Mouse (Mus musculus): Measurements from ENCODE around the gene Ddx18.

The Ddx18 gene

DNA sequence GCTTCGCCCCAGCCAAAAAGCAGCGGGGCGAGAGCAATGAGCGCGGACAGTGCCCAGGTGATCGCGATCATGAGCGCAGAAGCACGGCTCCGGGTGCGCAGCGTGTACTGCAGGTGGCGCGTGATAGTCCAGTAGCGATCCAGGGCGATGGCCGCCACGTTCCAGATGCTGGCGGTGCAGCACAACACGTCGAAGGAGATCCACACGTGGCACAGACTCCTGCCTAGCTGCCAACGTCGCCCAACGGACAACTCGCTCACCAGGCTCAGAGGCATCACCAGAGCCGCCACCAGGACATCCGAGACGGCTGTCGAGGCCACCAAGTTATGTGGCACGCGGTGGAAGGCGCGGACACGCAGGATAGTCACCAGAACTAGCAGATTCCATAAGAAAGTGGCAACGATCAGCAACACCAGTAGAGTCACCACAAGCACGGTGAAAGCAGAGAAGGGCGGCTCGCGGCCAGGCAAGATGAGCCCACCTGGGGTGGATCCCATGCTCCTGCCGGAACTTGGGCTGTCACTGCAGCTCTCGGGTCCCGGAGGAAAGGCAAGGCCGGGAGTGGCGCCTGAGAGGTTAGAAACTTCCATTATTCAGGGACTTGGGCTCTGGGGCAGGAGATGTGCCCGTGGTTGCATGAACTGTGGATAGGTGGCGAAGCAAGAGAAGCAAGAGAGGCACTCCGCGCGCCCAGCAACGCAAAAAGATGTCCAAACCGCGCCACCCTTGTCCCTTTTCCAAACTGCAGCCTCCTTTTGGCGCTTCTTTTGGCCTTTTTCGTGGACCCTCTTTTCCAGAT lies 40.0 kb downstream of the Ddx18 start:
- no peak for DNase-seq (ENCODE audit: extremely low spot score, low read depth, low spot score)

DNA sequence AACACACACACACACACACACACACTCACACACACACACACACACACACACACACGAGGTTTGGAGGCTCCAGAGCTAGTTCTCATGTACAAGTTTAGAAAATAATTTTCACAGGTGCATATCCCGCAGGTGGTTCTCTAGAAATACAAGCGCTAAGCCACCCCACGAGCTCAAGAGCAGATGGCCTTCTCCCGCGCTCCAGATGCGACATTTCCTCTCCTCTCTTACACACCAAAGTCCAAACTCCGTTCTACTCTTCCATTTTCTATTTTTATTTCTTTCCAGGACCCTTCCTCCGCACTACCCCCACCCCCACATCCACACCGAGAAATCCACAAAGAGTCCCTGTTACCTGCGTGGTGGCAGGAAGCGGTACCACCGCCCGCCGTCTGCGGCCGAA lies 40.7 kb downstream of the Ddx18 start:
- DNase-seq (ENCODE audit: extremely low spot score, low read depth, low spot score): no peak

GRCm38 (mm10) chr1:121518609-121519008 lies 49.2 kb downstream of the Ddx18 start:
- DNase-seq (ENCODE audit: extremely low spot score, low read depth, low spot score): no peak

DNA sequence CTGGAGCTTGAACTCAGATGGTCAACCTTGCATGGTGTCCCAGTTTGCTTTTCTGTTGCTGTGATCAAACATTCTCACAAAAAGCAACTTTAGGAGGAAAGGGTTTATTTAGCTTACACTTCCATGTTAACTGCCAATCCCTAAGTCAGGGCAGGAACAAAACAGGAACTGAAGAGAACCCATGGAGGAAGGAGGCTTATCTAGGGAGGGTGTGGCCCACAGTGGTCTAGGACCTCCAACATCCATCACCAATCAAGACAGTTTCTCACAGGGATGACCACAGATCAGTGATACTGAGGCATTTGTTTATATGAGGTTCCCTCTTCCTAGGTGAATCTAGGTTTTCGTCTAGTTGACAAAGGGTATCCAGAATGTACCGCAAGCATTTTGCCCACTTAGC lies 55.8 kb downstream of the Ddx18 start:
- no peak for DNase-seq (ENCODE audit: extremely low spot score, low read depth, low spot score)

- no peak for DNase-seq (ENCODE audit: extremely low spot score, low read depth, low spot score)
Measured at GRCm38 (mm10) chr1:121511186-121511585, 56.6 kb downstream of the Ddx18 start.

- no peak for DNase-seq (ENCODE audit: extremely low spot score, low read depth, low spot score)
Measured at GRCm38 (mm10) chr1:121510420-121511140, 57.2 kb downstream of the Ddx18 start.

GRCm38 (mm10) chr1:121508729-121509128 lies 59.1 kb downstream of the Ddx18 start:
- no peak for DNase-seq (ENCODE audit: extremely low spot score, low read depth, low spot score)

All from hindlimb bud, embryonic 11.5 days (tissue).